Mouse (Mus musculus) forebrain, embryonic 16.5 days (tissue): ENCODE results near the gene Zfp62. TPM values are rescaled to one million over a fixed set of nuclear protein-coding genes. Genes with fewer than 3 reads are reported as not detected.

Source experiments
- ATAC-seq: fragments of 200-750 bp; cut with Nextera tagmentation; 2 replicates; pipeline ENCODE4 v1.8.0; 2017; ENCODE audit warnings: mild to moderate bottlenecking, moderate library complexity
- H3K27ac ChIP-seq: fragments of 300-500 bp; sonication (generic); 2 replicates; pipeline ENCODE4 v1.5.1; 2014; ENCODE audit warnings: low read length, control low read depth
- H3K27me3 ChIP-seq: fragments of 300-500 bp; sonication (generic); replicated peaks from 2 replicates; pipeline ENCODE4 v1.6.1; 2014; ENCODE audit warnings: low read length; ENCODE audit not compliant: control insufficient read depth, insufficient read depth
- H3K36me3 ChIP-seq: fragments of 300-500 bp; sonication (generic); 2 replicates; pipeline ENCODE4 v1.6.1; 2014; ENCODE audit not compliant: control insufficient read depth, insufficient read depth
- H3K4me1 ChIP-seq: fragments of 300-500 bp; sonication (generic); replicated peaks from 2 replicates; pipeline ENCODE4 v1.6.1; 2014; ENCODE audit warnings: low read length; ENCODE audit not compliant: control insufficient read depth, insufficient read depth
- H3K4me2 ChIP-seq: fragments of 300-500 bp; sonication (generic); 2 replicates; pipeline ENCODE4 v1.6.1; 2014; ENCODE audit warnings: mild to moderate bottlenecking, low read length, control low read depth
- H3K4me3 ChIP-seq: fragments of 300-500 bp; sonication (generic); replicated peaks from 2 replicates; pipeline ENCODE4 v1.5.1; 2014; ENCODE audit warnings: mild to moderate bottlenecking, low read length, control low read depth
- H3K9ac ChIP-seq: fragments of 300-500 bp; sonication (generic); replicated peaks from 2 replicates; pipeline ENCODE4 v1.6.1; 2014; ENCODE audit warnings: low read depth, low read length, control low read depth
- H3K9me3 ChIP-seq: fragments of 300-500 bp; sonication (generic); 2 replicates; pipeline ENCODE4 v1.6.1; 2016; ENCODE audit warnings: low read length; ENCODE audit not compliant: control insufficient read depth
- WGBS: fragments of 180-500 bp; shearing (Covaris S2); extraction: QIAGEN DNeasy Blood & Tissue Kit; methylation state at CpG from one replicate; pipeline ENCODE4 v1.1.7; 2014; 5-methylcytosine and 5-hydroxymethylcytosine counted together
- polyA plus RNA-seq: library from polyadenylated mRNA; unstranded; fragments of >200 nt; fragmentation: Nextera tagmentation; extraction: Ambion mirVana; gene quantifications from 2 replicates; pipeline ENCODE4 v1.2.1, GENCODE M21; 2015

Gene Zfp62
- polyA plus RNA-seq, 1 experiment from 2014 or later: 59.1 TPM

GRCm38 (mm10) chr11:49264081-49264480 lies 61.0 kb downstream of the Zfp62 start:
- H3K9me3 ChIP-seq: no peaks in the 10 kb centered on the region
- H3K27me3 ChIP-seq: no peaks in the 10 kb centered on the region
- no peak overlapping the region for H3K9ac ChIP-seq
- no peak overlapping the region for H3K4me3 ChIP-seq
- ATAC-seq: no peak
- H3K4me2 ChIP-seq: no peak overlapping the region
- peaks cover 5% of the 10 kb centered on the region for H3K36me3 ChIP-seq
- 91% methylated on average over 7 of the region's 7 CpGs for WGBS
- no peaks in the 10 kb centered on the region for H3K4me1 ChIP-seq
- no peak overlapping the region for H3K27ac ChIP-seq

GRCm38 (mm10) chr11:49264622-49265021 lies 61.5 kb downstream of the Zfp62 start:
- Histone ChIP-seq H3K27ac (no peak overlapping the region), H3K27me3 (no peaks in the 10 kb centered on the region), H3K9me3 (no peaks in the 10 kb centered on the region), H3K9ac (no peak overlapping the region), H3K4me2 (no peak overlapping the region), H3K4me1 (no peaks in the 10 kb centered on the region), H3K4me3 (no peak overlapping the region), H3K36me3 (peaks cover 4% of the 10 kb centered on the region)
- ATAC-seq: no peak
- WGBS: 63% methylated on average over 11 of the region's 11 CpGs

- Histone ChIP-seq H3K4me2 (no peak overlapping the region), H3K27ac (no peak overlapping the region), H3K9me3 (no peaks in the 10 kb centered on the region), H3K9ac (no peak overlapping the region), H3K4me3 (no peak overlapping the region), H3K27me3 (no peaks in the 10 kb centered on the region), H3K36me3 (peaks cover 3% of the 10 kb centered on the region), H3K4me1 (no peaks in the 10 kb centered on the region)
- whole genome bisulfite sequencing: 83% methylated on average over 8 of the region's 8 CpGs
- ATAC-seq: no peak
Observed at GRCm38 (mm10) chr11:49265101-49265500, 62.0 kb downstream of the Zfp62 start.

GRCm38 (mm10) chr11:49266671-49267070 lies 63.6 kb downstream of the Zfp62 start:
- Histone ChIP-seq H3K27ac (no peak overlapping the region), H3K9ac (no peak overlapping the region), H3K9me3 (no peaks in the 10 kb centered on the region), H3K36me3 (no peaks in the 10 kb centered on the region), H3K27me3 (no peaks in the 10 kb centered on the region), H3K4me1 (no peaks in the 10 kb centered on the region), H3K4me3 (no peak overlapping the region), H3K4me2 (no peak overlapping the region)
- ATAC-seq: no peak
- 83% methylated on average over 6 of the region's 6 CpGs for WGBS

- ATAC-seq: no peak
- H3K27me3 ChIP-seq: no peaks in the 10 kb centered on the region
- no peak overlapping the region for H3K27ac ChIP-seq
- no peak overlapping the region for H3K4me3 ChIP-seq
- no peaks in the 10 kb centered on the region for H3K9me3 ChIP-seq
- H3K4me1 ChIP-seq: no peaks in the 10 kb centered on the region
- WGBS: 86% methylated on average over 10 of the region's 10 CpGs
- no peaks in the 10 kb centered on the region for H3K36me3 ChIP-seq
- H3K4me2 ChIP-seq: no peak overlapping the region
- no peak overlapping the region for H3K9ac ChIP-seq
Observed at GRCm38 (mm10) chr11:49267316-49267715, 64.2 kb downstream of the Zfp62 start.

GRCm38 (mm10) chr11:49267970-49268579 lies 65.0 kb downstream of the Zfp62 start:
- H3K36me3 ChIP-seq: no peaks in the 10 kb centered on the region
- no peaks in the 10 kb centered on the region for H3K27me3 ChIP-seq
- no peaks in the 10 kb centered on the region for H3K9me3 ChIP-seq
- H3K9ac ChIP-seq: no peak overlapping the region
- no peak overlapping the region for H3K4me2 ChIP-seq
- H3K27ac ChIP-seq: no peak overlapping the region
- no peak for ATAC-seq
- H3K4me1 ChIP-seq: no peaks in the 10 kb centered on the region
- WGBS: 77% methylated on average over 15 of the region's 15 CpGs
- no peak overlapping the region for H3K4me3 ChIP-seq

Other genes with a start within 250 kb of the Zfp62 start
- not detected in 2 replicates for gene Olfr56, start 224.4 kb upstream of the Zfp62 start, polyA plus RNA-seq
- 0.39 and 0.71 TPM in 2 replicates for gene 9930111J21Rik1, start 223.9 kb upstream of the Zfp62 start, polyA plus RNA-seq
- gene Gm12185, start 211.1 kb upstream of the Zfp62 start, polyA plus RNA-seq: not detected in 2 replicates
- not detected in 2 replicates for gene Tgtp1, start 209.1 kb upstream of the Zfp62 start, polyA plus RNA-seq
- 0.34 and 0.53 TPM in 2 replicates for gene 9930111J21Rik2, start 152.1 kb upstream of the Zfp62 start, polyA plus RNA-seq
- gene Tgtp2, start 139.1 kb upstream of the Zfp62 start, polyA plus RNA-seq: not detected in 2 replicates
- 0.56 and 0.81 TPM in 2 replicates for gene Ifi47, start 126.7 kb upstream of the Zfp62 start, polyA plus RNA-seq
- gene Olfr1396, start 88.4 kb upstream of the Zfp62 start, polyA plus RNA-seq: not detected in 2 replicates
- gene Olfr1395, start 61.0 kb upstream of the Zfp62 start, polyA plus RNA-seq: not detected in 2 replicates
- gene Olfr1394, start 48.9 kb upstream of the Zfp62 start, polyA plus RNA-seq: not detected in 2 replicates
- gene Btnl9, start 16.1 kb upstream of the Zfp62 start, polyA plus RNA-seq: not detected in 2 replicates
- 28.0 and 31.8 TPM in 2 replicates for gene Mgat1, start 40.9 kb downstream of the Zfp62 start, polyA plus RNA-seq
- gene Olfr1393, start 75.0 kb downstream of the Zfp62 start, polyA plus RNA-seq: not detected in 2 replicates
- gene Olfr1392, start 82.0 kb downstream of the Zfp62 start, polyA plus RNA-seq: not detected in 2 replicates
- gene Olfr10, start 101.4 kb downstream of the Zfp62 start, polyA plus RNA-seq: not detected in 2 replicates
- not detected in 2 replicates for gene Olfr1391, start 119.5 kb downstream of the Zfp62 start, polyA plus RNA-seq
- not detected in 2 replicates for gene Olfr1390, start 131.9 kb downstream of the Zfp62 start, polyA plus RNA-seq
- gene Olfr1389, start 219.8 kb downstream of the Zfp62 start, polyA plus RNA-seq: not detected in 2 replicates
- not detected in 2 replicates for gene Olfr1388, start 233.3 kb downstream of the Zfp62 start, polyA plus RNA-seq